Mouse (Mus musculus): ENCODE measurements around the gene Rsf1. TPM values are rescaled to one million over a fixed set of nuclear protein-coding genes. Genes with fewer than 3 reads are reported as not detected.

Rsf1 gene
- polyA plus RNA-seq, 1 experiment from 2014 or later, result 35.1 TPM

GRCm38 (mm10) chr7:97650729-97651128 is 71.0 kb downstream of the Rsf1 start:
- Histone ChIP-seq H3K4me3 (replicated peaks; ENCODE audit: low read depth, low read length) (no peak overlapping the region), H3K27ac (replicated peaks; ENCODE audit: low read depth, low read length) (no peak overlapping the region), H3K4me1 (ENCODE audit: control insufficient read depth, insufficient read depth, low read length) (no peaks in the 10 kb centered on the region), H3K36me3 (ENCODE audit: control insufficient read depth, insufficient read depth, low read length) (peaks cover 17% of the 10 kb centered on the region), H3K9ac (replicated peaks; ENCODE audit: low read length) (no peak overlapping the region), H3K27me3 (ENCODE audit: control insufficient read depth, insufficient read depth, low read length) (no peaks in the 10 kb centered on the region), H3K9me3 (ENCODE audit: control insufficient read depth, low read length) (no peaks in the 10 kb centered on the region), H3K4me2 (ENCODE audit: low read length) (no peak overlapping the region)
- WGBS, result 94% methylated on average over 4 of the region's 4 CpGs
- no peak for ATAC-seq (ENCODE audit: low FRiP score, low TSS enrichment)
- no peak for DNase-seq

GRCm38 (mm10) chr7:97656144-97656543 is 76.5 kb downstream of the Rsf1 start:
- ATAC-seq (ENCODE audit: low FRiP score, low TSS enrichment) (no peak), DNase-seq (no peak)
- Histone ChIP-seq H3K9me3 (ENCODE audit: control insufficient read depth, low read length) (no peaks in the 10 kb centered on the region), H3K36me3 (ENCODE audit: control insufficient read depth, insufficient read depth, low read length) (peaks cover 24% of the 10 kb centered on the region), H3K4me2 (ENCODE audit: low read length) (no peak overlapping the region), H3K27ac (replicated peaks; ENCODE audit: low read depth, low read length) (no peak overlapping the region), H3K4me3 (replicated peaks; ENCODE audit: low read depth, low read length) (no peak overlapping the region), H3K27me3 (ENCODE audit: control insufficient read depth, insufficient read depth, low read length) (no peaks in the 10 kb centered on the region), H3K4me1 (ENCODE audit: control insufficient read depth, insufficient read depth, low read length) (no peaks in the 10 kb centered on the region), H3K9ac (replicated peaks; ENCODE audit: low read length) (no peak overlapping the region)
- WGBS, result 94% methylated on average over 6 of the region's 6 CpGs

GRCm38 (mm10) chr7:97661634-97662033 is 81.9 kb downstream of the Rsf1 start:
- WGBS, result 94% methylated on average over 4 of the region's 4 CpGs
- ATAC-seq (ENCODE audit: low FRiP score, low TSS enrichment) (no peak), DNase-seq (no peak)
- Histone ChIP-seq H3K9ac (replicated peaks; ENCODE audit: low read length) (no peak overlapping the region), H3K27ac (replicated peaks; ENCODE audit: low read depth, low read length) (no peak overlapping the region), H3K27me3 (ENCODE audit: control insufficient read depth, insufficient read depth, low read length) (no peaks in the 10 kb centered on the region), H3K36me3 (ENCODE audit: control insufficient read depth, insufficient read depth, low read length) (peaks cover 47% of the 10 kb centered on the region), H3K9me3 (ENCODE audit: control insufficient read depth, low read length) (no peaks in the 10 kb centered on the region), H3K4me1 (ENCODE audit: control insufficient read depth, insufficient read depth, low read length) (no peaks in the 10 kb centered on the region), H3K4me2 (ENCODE audit: low read length) (no peak overlapping the region), H3K4me3 (replicated peaks; ENCODE audit: low read depth, low read length) (no peak overlapping the region)

GRCm38 (mm10) chr7:97679239-97679638 is 99.5 kb downstream of the Rsf1 start:
- DNase-seq (peak; percentile 77), ATAC-seq (ENCODE audit: low FRiP score, low TSS enrichment) (no peak)
- H3K36me3 ChIP-seq (ENCODE audit: control insufficient read depth, insufficient read depth, low read length), result peaks cover 65% of the 10 kb centered on the region

GRCm38 (mm10) chr7:97687831-97688230 is 108.1 kb downstream of the Rsf1 start:
- Histone ChIP-seq H3K27me3 (ENCODE audit: control insufficient read depth, insufficient read depth, low read length) (no peaks in the 10 kb centered on the region), H3K4me2 (ENCODE audit: low read length) (no peak overlapping the region), H3K4me1 (ENCODE audit: control insufficient read depth, insufficient read depth, low read length) (no peaks in the 10 kb centered on the region), H3K4me3 (replicated peaks; ENCODE audit: low read depth, low read length) (no peak overlapping the region), H3K36me3 (ENCODE audit: control insufficient read depth, insufficient read depth, low read length) (peaks cover 37% of the 10 kb centered on the region), H3K9ac (replicated peaks; ENCODE audit: low read length) (no peak overlapping the region), H3K27ac (replicated peaks; ENCODE audit: low read depth, low read length) (no peak overlapping the region), H3K9me3 (ENCODE audit: control insufficient read depth, low read length) (no peaks in the 10 kb centered on the region)
- WGBS, result 87% methylated on average over 2 of the region's 2 CpGs
- ATAC-seq (ENCODE audit: low FRiP score, low TSS enrichment) (no peak), DNase-seq (no peak)

More at GRCm38 (mm10) chr7:97679239-97679638, 99.5 kb downstream of the Rsf1 start:
- Histone ChIP-seq H3K27ac (replicated peaks; ENCODE audit: low read depth, low read length) (no peak overlapping the region), H3K4me1 (ENCODE audit: control insufficient read depth, insufficient read depth, low read length) (no peaks in the 10 kb centered on the region), H3K9ac (replicated peaks; ENCODE audit: low read length) (no peak overlapping the region), H3K27me3 (ENCODE audit: control insufficient read depth, insufficient read depth, low read length) (no peaks in the 10 kb centered on the region), H3K4me2 (ENCODE audit: low read length) (no peak overlapping the region), H3K4me3 (replicated peaks; ENCODE audit: low read depth, low read length) (no peak overlapping the region), H3K9me3 (ENCODE audit: control insufficient read depth, low read length) (no peaks in the 10 kb centered on the region)
- WGBS, result 24% methylated on average over 1 of the region's 1 CpGs

- Histone ChIP-seq H3K9ac (replicated peaks; ENCODE audit: low read length) (no peak overlapping the region), H3K4me1 (ENCODE audit: control insufficient read depth, insufficient read depth, low read length) (peaks cover 11% of the 10 kb centered on the region; the same call in 1 of the 2 replicates), H3K27ac (replicated peaks; ENCODE audit: low read depth, low read length) (no peak overlapping the region), H3K4me3 (replicated peaks; ENCODE audit: low read depth, low read length) (peak overlapping the region; percentile 99; the same call in 1 of the 2 replicates), H3K4me2 (ENCODE audit: low read length) (peak overlapping the region; percentile 77), H3K9me3 (ENCODE audit: control insufficient read depth, low read length) (no peaks in the 10 kb centered on the region), H3K27me3 (ENCODE audit: control insufficient read depth, insufficient read depth, low read length) (no peaks in the 10 kb centered on the region), H3K36me3 (ENCODE audit: control insufficient read depth, insufficient read depth, low read length) (0 out of 2 replicates have a peak, but pooled peaks cover 6% of the 10 kb centered on the region)
- no peak for ATAC-seq (ENCODE audit: low FRiP score, low TSS enrichment)
- no peak for DNase-seq
- 98% methylated on average over 1 of the region's 1 CpGs for WGBS
Measured at GRCm38 (mm10) chr7:97695441-97695840, 115.8 kb downstream of the Rsf1 start.

- 32% methylated on average over 19 of the region's 19 CpGs for WGBS
- Histone ChIP-seq H3K4me2 (ENCODE audit: low read length) (peak overlapping the region; percentile 77), H3K4me3 (replicated peaks; ENCODE audit: low read depth, low read length) (peak overlapping the region; percentile 99), H3K9me3 (ENCODE audit: control insufficient read depth, low read length) (no peaks in the 10 kb centered on the region), H3K9ac (replicated peaks; ENCODE audit: low read length) (peak overlapping the region; percentile 84), H3K27ac (replicated peaks; ENCODE audit: low read depth, low read length) (peak overlapping the region; percentile 81), H3K36me3 (ENCODE audit: control insufficient read depth, insufficient read depth, low read length) (0 out of 2 replicates have a peak, but pooled peaks cover 6% of the 10 kb centered on the region), H3K4me1 (ENCODE audit: control insufficient read depth, insufficient read depth, low read length) (peaks cover 11% of the 10 kb centered on the region; the same call in 1 of the 2 replicates), H3K27me3 (ENCODE audit: control insufficient read depth, insufficient read depth, low read length) (no peaks in the 10 kb centered on the region)
- ATAC-seq (ENCODE audit: low FRiP score, low TSS enrichment) (peak; percentile 80), DNase-seq (no peak)
Measured at GRCm38 (mm10) chr7:97696133-97696505, 116.4 kb downstream of the Rsf1 start.

- peak within 1 kb of the TSS; percentile 81 for H3K27ac ChIP-seq (replicated peaks; ENCODE audit: low read depth, low read length)
- peak within 1 kb of the TSS; percentile 99 for H3K4me3 ChIP-seq (replicated peaks; ENCODE audit: low read depth, low read length)
- 0 out of 2 replicates have a peak, but pooled peaks cover 6% of the 10 kb centered on the region for H3K36me3 ChIP-seq (ENCODE audit: control insufficient read depth, insufficient read depth, low read length)
- H3K27me3 ChIP-seq (ENCODE audit: control insufficient read depth, insufficient read depth, low read length), result no peaks in the 10 kb centered on the region
- no peaks in the 10 kb centered on the region for H3K9me3 ChIP-seq (ENCODE audit: control insufficient read depth, low read length)
- H3K4me2 ChIP-seq (ENCODE audit: low read length), result peak within 1 kb of the TSS; percentile 77
- ATAC-seq (ENCODE audit: low FRiP score, low TSS enrichment) (peak; percentile 98), DNase-seq (peak; percentile 97)
- H3K9ac ChIP-seq (replicated peaks; ENCODE audit: low read length), result peak within 1 kb of the TSS; percentile 84
- WGBS, result under 1% methylated on average over 63 of the region's 63 CpGs
- peaks cover 11% of the 10 kb centered on the region; the same call in 1 of the 2 replicates for H3K4me1 ChIP-seq (ENCODE audit: control insufficient read depth, insufficient read depth, low read length)
Measured at GRCm38 (mm10) chr7:97696506-97697254, 117.0 kb downstream of the Rsf1 start, which contains the start of gene Clns1a. Gene Clns1a (plus strand): TSS chr7:97696634.

GRCm38 (mm10) chr7:97700173-97700572 is 120.5 kb downstream of the Rsf1 start:
- WGBS, result 95% methylated on average over 4 of the region's 4 CpGs
- Histone ChIP-seq H3K27ac (replicated peaks; ENCODE audit: low read depth, low read length) (no peak overlapping the region), H3K4me1 (ENCODE audit: control insufficient read depth, insufficient read depth, low read length) (peaks cover 11% of the 10 kb centered on the region; the same call in 1 of the 2 replicates), H3K9me3 (ENCODE audit: control insufficient read depth, low read length) (no peaks in the 10 kb centered on the region), H3K4me3 (replicated peaks; ENCODE audit: low read depth, low read length) (no peak overlapping the region), H3K9ac (replicated peaks; ENCODE audit: low read length) (no peak overlapping the region), H3K36me3 (ENCODE audit: control insufficient read depth, insufficient read depth, low read length) (0 out of 2 replicates have a peak, but pooled peaks cover 6% of the 10 kb centered on the region), H3K27me3 (ENCODE audit: control insufficient read depth, insufficient read depth, low read length) (no peaks in the 10 kb centered on the region), H3K4me2 (ENCODE audit: low read length) (no peak overlapping the region)
- DNase-seq, result no peak
- ATAC-seq (ENCODE audit: low FRiP score, low TSS enrichment), result no peak

Data from midbrain, embryonic 14.5 days (tissue).